Mouse (Mus musculus): ENCODE measurements at regions not wholly inside any gene's neighbourhood (a gene's known extent, or its start where the extent isn't known, plus 50 kb on each side); places are given as distances from the start of the nearest gene placed in this dataset.

DNA sequence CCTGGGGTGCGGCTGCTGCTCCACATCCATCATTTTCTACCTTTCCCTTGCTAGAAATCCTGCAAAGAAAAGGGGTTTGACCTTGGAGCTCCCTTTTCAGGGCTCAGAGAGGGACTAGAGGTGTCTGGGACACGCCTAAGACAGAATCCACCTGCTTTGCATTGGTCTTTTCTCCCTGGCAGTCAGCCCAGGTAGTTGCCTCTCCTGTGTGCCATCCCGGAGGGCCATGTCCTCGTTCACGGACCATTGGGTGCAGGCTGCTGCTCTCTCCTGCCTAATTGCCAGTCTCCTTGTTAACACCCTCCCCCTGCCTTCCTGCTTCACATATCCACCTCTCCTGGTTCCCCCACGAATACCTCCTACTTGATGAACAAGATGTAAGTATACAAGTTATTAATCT, 175.5 kb upstream of the 4931429L15Rik start:
- TF ChIP-seq POLR2AphosphoS2 (IDR thresholded peaks at IDR 0.05; ENCODE audit: low read length) (no peak), UBTF (IDR thresholded peaks at IDR 0.05; ENCODE audit: borderline replicate concordance, insufficient read depth, low read depth, low read length) (no peak), CTCF (IDR thresholded peaks at IDR 0.05 in 2 of 3, conservative IDR thresholded peaks at IDR 0.05 in 1 of 3; ENCODE audit: control insufficient read depth in 1 of 3, insufficient read depth in 1 of 3, low read depth in 2 of 3, low read length in 3 of 3, poor library complexity in 1 of 3, severe bottlenecking in 1 of 3) (no peak), RAD21 (IDR thresholded peaks at IDR 0.05; ENCODE audit: low read depth, low read length) (no peak), USF2 (IDR thresholded peaks at IDR 0.05; ENCODE audit: borderline replicate concordance in 1 of 2, insufficient read depth in 1 of 2, low read depth in 1 of 2, low read length in 2 of 2) (no peak)

All from MEL (cell line).